Mouse (Mus musculus) testis, adult 2 months (tissue): ENCODE measurements around the gene Dnajb3. TPM values are rescaled to one million over a fixed set of nuclear protein-coding genes. Genes with fewer than 3 reads are reported as not detected.
"Not testable (repeated sequence)": the region's sequence is repeated elsewhere in the genome, so short reads cannot be mapped to it uniquely, and the experiment has no call there.

Experiments
- H3K27ac ChIP-seq: fragments of 200-500 bp; 2 replicates; pipeline ENCODE4 v1.5.1; 2012; ENCODE audit warnings: low read depth, low read length; ENCODE audit not compliant: control insufficient read depth, insufficient read depth
- H3K27me3 ChIP-seq: fragments of 200-500 bp; 2 replicates; pipeline ENCODE4 v1.6.1; 2012; ENCODE audit warnings: mild to moderate bottlenecking, low read length, moderate library complexity; ENCODE audit not compliant: control insufficient read depth, insufficient read depth
- H3K36me3 ChIP-seq: fragments of 200-500 bp; 2 replicates; pipeline ENCODE4 v1.6.1; 2012; ENCODE audit warnings: mild to moderate bottlenecking, low read length; ENCODE audit not compliant: control insufficient read depth, insufficient read depth
- H3K4me1 ChIP-seq: fragments of 200-500 bp; 2 replicates; pipeline ENCODE4 v1.6.1; 2012; ENCODE audit warnings: low read length; ENCODE audit not compliant: control insufficient read depth, insufficient read depth
- H3K4me3 ChIP-seq: fragments of 200-500 bp; 2 replicates; pipeline ENCODE4 v1.5.1; 2012; ENCODE audit warnings: low read depth, mild to moderate bottlenecking, low read length, moderate library complexity, mixed read lengths; ENCODE audit not compliant: control insufficient read depth
- CTCF ChIP-seq: fragments of 200-500 bp; IDR thresholded peaks from 2 replicates; pipeline ENCODE4 v1.5.1; 2012; ENCODE audit warnings: low read depth, mild to moderate bottlenecking, inconsistent platforms, low read length, moderate library complexity; ENCODE audit not compliant: control insufficient read depth, insufficient read depth, insufficient replicate concordance
- POLR2A ChIP-seq: fragments of 200-500 bp; IDR thresholded peaks from 2 replicates; pipeline ENCODE4 v1.6.1; 2012; ENCODE audit warnings: low read depth, mild to moderate bottlenecking, inconsistent platforms, low read length, moderate library complexity; ENCODE audit not compliant: control insufficient read depth
- polyA plus RNA-seq: library from polyadenylated mRNA; depleted of rRNA; stranded (reverse); fragments of >200 nt; gene quantifications from 2 replicates; pipeline ENCODE4 v1.2.3, GENCODE M21; 2012

The Dnajb3 gene
- polyA plus RNA-seq, 1 experiment, result 1,175 TPM

- no peaks in the 10 kb centered on the region for H3K27me3 ChIP-seq
- peaks cover 2% of the 10 kb centered on the region; the same call in 1 of the 2 replicates for H3K4me1 ChIP-seq
- no peaks in the 10 kb centered on the region; the same call in 1 of the 2 replicates for H3K36me3 ChIP-seq
- no peak for TF ChIP-seq POLR2A
- no peak for TF ChIP-seq CTCF
- H3K4me3 ChIP-seq, result peak overlapping the region; percentile 37; the same call in 1 of the 2 replicates
- no peak overlapping the region for H3K27ac ChIP-seq
Observed at GRCm38 (mm10) chr1:88225741-88226140, 20.2 kb upstream of the Dnajb3 start.

GRCm38 (mm10) chr1:88225301-88225700 is 19.7 kb upstream of the Dnajb3 start:
- H3K27ac ChIP-seq, H3K4me1 ChIP-seq, H3K36me3 ChIP-seq, H3K27me3 ChIP-seq, H3K4me3 ChIP-seq: not testable (repeated sequence)

- Histone ChIP-seq H3K27me3 (no peaks in the 10 kb centered on the region), H3K4me3 (no peak overlapping the region), H3K36me3 (no peaks in the 10 kb centered on the region; the same call in 1 of the 2 replicates), H3K27ac (no peak overlapping the region), H3K4me1 (peaks cover 2% of the 10 kb centered on the region; the same call in 1 of the 2 replicates)
- no peak for TF ChIP-seq CTCF
Observed at GRCm38 (mm10) chr1:88224029-88224776, 18.6 kb upstream of the Dnajb3 start.

GRCm38 (mm10) chr1:88223591-88223990 is 18.0 kb upstream of the Dnajb3 start:
- TF ChIP-seq CTCF (no peak), POLR2A (no peak)
- Histone ChIP-seq H3K4me1 (peaks cover 2% of the 10 kb centered on the region; the same call in 1 of the 2 replicates), H3K27ac (no peak overlapping the region), H3K4me3 (no peak overlapping the region), H3K27me3 (no peaks in the 10 kb centered on the region), H3K36me3 (no peaks in the 10 kb centered on the region; the same call in 1 of the 2 replicates)

- not testable (repeated sequence) for H3K4me1 ChIP-seq, H3K4me3 ChIP-seq, H3K27me3 ChIP-seq, H3K27ac ChIP-seq, H3K36me3 ChIP-seq
Observed at GRCm38 (mm10) chr1:88223011-88223515, 17.5 kb upstream of the Dnajb3 start.

GRCm38 (mm10) chr1:88222216-88222615 is 16.6 kb upstream of the Dnajb3 start:
- H3K27ac ChIP-seq, result no peak overlapping the region

GRCm38 (mm10) chr1:88220336-88220735 is 14.8 kb upstream of the Dnajb3 start:
- H3K27me3 ChIP-seq, result no peaks in the 10 kb centered on the region
- H3K4me1 ChIP-seq, result no peaks in the 10 kb centered on the region
- no peak overlapping the region for H3K4me3 ChIP-seq
- TF ChIP-seq CTCF (no peak), POLR2A (no peak)
- H3K27ac ChIP-seq, result no peak overlapping the region
- H3K36me3 ChIP-seq, result no peaks in the 10 kb centered on the region

More at GRCm38 (mm10) chr1:88222216-88222615, 16.6 kb upstream of the Dnajb3 start:
- Histone ChIP-seq H3K4me1 (peaks cover 2% of the 10 kb centered on the region; the same call in 1 of the 2 replicates), H3K4me3 (no peak overlapping the region), H3K36me3 (no peaks in the 10 kb centered on the region), H3K27me3 (no peaks in the 10 kb centered on the region)
- TF ChIP-seq CTCF, result no peak
- TF ChIP-seq POLR2A, result no peak
